Mouse (Mus musculus) frontal cortex, postnatal 25 days (tissue): Measurements from ENCODE around the gene Bst1.

Source experiments
- DNase-seq, 2 experiments: peaks; one replicate each; pipeline ENCODE4 v3.0.0; 2022; ENCODE audit warnings: low spot score in 2 of 2

Bst1 gene

DNA sequence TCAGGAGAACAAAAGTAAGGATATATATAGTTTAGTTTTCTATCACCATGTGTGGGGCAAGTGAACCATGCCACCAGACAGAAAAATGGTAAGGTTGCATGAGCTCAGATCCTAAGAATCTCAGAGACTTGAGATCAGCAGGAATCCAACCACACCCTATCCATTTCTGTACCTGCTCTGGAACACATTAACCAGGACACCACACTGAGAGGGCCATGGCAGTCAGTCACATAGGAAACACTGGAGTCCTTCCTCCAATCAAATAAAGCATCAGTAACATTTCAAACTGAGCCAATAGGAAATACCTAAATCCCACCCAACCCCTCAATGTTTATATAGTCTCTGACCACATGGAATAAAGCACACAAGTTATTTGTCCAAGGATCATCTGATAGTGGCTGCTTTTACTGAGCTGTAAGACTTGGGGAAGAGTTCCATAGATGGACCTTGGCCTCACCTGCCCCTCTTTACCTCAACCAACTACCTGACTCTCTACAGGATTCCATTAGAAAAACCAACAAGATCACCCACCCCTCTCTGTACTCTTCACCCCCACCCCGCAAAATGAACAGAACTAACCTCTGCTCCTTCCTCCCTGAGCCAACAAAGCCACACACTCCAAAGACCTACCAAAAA is 8.1 kb upstream of the Bst1 start:
- no peak for DNase-seq

GRCm38 (mm10) chr5:43814536-43814935 is 4.1 kb upstream of the Bst1 start:
- no peak for DNase-seq

GRCm38 (mm10) chr5:43815769-43816168 is 2.9 kb upstream of the Bst1 start:
- DNase-seq: no peak

DNA sequence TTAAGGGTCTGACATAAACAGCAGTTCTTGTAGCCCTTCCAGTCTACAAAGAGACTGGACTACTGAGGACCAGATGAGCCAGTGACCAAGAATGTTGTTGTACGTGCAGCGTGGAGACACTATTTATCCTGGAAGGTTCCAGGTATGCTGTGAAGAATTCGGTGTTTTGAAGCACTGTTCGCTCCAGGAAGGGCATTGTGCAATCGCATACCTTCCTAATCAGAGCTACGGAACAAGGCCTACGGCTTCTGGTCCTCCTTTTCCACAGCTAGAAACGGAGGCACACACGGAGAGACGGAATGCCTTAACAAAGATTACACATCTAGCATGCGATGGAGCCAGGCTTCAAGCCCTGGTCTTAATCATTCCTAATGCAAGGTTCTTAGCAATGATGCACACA is 2.1 kb downstream of the Bst1 start:
- no peak for DNase-seq

DNA sequence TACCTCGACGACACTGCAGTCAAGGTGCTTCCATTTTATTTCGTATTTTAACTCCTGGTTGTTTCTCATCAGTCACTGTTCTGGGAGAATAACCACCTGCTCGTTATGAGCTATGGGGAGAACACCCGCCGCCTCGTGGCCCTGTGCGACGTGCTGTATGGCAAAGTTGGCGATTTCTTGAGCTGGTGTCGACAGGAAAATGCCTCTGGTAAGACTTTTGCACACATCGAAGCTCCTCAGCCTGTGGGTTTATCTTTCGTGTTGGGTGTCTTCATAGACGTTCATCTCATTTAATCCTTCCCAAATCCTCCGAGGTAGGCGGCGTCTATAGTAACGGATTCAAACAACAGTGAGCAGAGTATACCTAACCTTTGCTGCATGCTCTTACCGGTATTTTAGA is 2.9 kb downstream of the Bst1 start, which contains the start of gene Fbxl5:
Gene Fbxl5 (minus strand): TSS at position 101 of the 400 bp plus-strand sequence.
- DNase-seq: no peak

- DNase-seq: no peak
Measured at GRCm38 (mm10) chr5:43822199-43822598, 3.5 kb downstream of the Bst1 start.

GRCm38 (mm10) chr5:43822824-43823223 is 4.1 kb downstream of the Bst1 start:
- DNase-seq: no peak

GRCm38 (mm10) chr5:43824580-43824979 is 5.9 kb downstream of the Bst1 start:
- no peak for DNase-seq

DNA sequence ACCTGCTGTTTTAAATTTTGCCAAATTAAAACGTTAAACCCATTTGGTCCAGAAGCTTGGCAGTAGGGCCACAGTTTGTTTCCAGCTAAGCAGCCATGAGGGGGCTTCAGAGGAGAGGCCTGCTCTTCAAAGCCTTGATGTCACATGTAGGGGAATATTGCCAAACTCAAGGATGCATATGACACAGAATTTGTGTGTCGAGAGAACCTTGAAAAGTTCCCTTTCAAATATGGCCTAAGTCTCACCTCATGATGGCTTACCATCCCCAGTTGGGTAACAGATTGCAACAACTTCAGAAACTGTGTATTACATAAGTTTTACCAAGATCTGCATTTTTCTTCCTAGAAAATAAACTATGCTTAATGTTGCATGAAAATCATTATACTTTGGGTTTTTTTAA is 8.2 kb downstream of the Bst1 start:
- no peak for DNase-seq

GRCm38 (mm10) chr5:43827366-43827765 is 8.7 kb downstream of the Bst1 start:
- no peak for DNase-seq

GRCm38 (mm10) chr5:43836590-43836989 is 17.9 kb downstream of the Bst1 start:
- no peak for DNase-seq

- DNase-seq: peak in 1 of 2 experiments; percentile 19
Measured at GRCm38 (mm10) chr5:43837372-43837771, 18.7 kb downstream of the Bst1 start.

DNA sequence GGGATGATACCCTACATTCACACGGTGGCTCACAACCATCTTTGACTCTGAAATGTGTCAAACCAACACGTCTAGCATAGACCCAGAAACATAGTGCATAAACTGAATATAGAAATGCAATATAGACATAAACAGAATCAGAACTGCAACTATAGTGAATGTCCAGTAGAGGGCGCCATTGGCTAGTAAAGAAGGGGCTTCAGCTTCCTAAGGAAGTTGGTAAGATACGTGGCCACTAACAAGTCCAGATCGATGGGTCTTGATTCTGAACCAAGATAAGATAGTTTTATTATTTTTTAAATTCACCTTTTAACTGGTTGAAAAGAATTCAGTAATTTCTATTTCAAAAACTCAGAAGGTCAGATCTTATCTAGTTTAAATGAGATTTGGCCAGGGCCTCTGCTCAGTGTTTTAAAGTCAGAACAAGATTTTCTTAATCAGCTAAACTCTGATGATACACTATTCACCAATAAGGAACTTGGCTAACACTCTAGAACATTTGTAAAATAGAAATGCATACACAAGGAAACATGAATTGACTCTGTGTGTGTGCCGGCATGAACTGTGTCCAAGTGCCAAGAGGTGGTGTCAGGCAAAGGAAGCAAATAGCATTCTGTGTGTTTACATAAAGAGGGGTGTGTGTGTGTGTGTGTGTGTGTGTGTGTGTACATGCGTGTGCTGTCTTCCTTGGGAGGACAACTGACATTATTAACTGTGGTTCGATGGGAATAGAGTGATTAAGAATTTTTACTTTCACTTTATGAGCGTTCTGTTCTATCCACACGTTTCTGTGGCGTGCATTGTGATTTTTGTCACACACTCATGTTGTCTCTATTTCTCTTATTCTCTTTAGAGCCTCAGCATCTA is 22.7 kb downstream of the Bst1 start:
- DNase-seq: no peak

DNA sequence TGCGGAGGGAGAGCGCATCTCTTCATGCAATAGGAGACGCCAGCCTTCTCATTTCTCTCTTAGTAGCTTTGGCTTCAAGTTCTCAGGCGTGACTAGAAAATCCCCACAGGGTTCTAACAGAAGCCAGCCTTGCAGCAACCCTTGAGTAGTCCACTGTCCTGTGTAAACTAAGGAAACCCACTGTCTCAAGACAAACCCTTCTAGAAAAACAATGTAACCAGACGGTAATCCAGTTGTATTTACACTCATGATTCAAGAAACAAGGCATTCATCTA is 23.3 kb downstream of the Bst1 start:
- no peak for DNase-seq

GRCm38 (mm10) chr5:43842576-43843155 is 24.0 kb downstream of the Bst1 start:
- DNase-seq: no peak

GRCm38 (mm10) chr5:43845083-43845482 is 26.4 kb downstream of the Bst1 start:
- no peak for DNase-seq

DNA sequence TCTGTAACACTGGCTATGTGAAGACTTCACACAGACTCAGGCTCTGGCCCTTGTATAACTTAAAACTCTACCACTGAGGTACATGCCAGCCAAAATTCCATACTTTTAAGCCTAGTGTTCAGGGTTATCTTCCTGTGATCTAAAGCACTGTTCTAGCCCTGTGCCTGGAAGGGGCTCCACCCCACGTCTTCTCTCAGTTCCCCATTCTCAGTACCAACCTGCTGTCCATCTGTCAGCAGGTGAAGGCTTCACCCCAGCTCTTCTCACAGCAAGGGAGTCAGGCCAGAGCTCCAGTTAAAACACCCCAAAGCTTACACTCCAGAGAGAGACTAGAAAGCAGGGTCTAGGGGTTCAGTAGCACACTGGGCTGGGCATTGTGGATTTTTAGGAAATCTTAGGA is 27.0 kb downstream of the Bst1 start:
- DNase-seq: no peak

GRCm38 (mm10) chr5:43846227-43846626 is 27.5 kb downstream of the Bst1 start:
- no peak for DNase-seq

DNA sequence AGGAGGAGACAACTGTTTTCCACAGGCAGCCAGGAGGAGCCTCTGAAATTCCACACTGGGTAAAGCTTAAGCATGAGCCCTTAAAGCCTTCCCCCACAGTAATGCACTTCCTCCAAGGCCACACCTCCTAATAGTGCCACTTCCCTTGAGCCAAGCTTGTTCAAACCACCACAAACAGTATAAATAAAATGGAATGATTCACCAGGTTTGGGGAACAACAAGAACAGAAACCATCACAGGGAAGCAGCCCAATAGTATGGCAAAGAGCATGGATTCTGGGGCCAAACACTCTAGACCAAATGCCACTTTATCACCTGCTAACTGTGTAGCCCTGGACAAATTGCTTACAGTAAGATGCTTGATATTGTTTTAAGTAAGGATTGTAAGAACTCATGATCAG is 28.9 kb downstream of the Bst1 start:
- no peak for DNase-seq

- no peak for DNase-seq
Measured at GRCm38 (mm10) chr5:43848275-43848674, 29.6 kb downstream of the Bst1 start.

GRCm38 (mm10) chr5:43853096-43853867 is 34.6 kb downstream of the Bst1 start:
- DNase-seq: no peak

DNA sequence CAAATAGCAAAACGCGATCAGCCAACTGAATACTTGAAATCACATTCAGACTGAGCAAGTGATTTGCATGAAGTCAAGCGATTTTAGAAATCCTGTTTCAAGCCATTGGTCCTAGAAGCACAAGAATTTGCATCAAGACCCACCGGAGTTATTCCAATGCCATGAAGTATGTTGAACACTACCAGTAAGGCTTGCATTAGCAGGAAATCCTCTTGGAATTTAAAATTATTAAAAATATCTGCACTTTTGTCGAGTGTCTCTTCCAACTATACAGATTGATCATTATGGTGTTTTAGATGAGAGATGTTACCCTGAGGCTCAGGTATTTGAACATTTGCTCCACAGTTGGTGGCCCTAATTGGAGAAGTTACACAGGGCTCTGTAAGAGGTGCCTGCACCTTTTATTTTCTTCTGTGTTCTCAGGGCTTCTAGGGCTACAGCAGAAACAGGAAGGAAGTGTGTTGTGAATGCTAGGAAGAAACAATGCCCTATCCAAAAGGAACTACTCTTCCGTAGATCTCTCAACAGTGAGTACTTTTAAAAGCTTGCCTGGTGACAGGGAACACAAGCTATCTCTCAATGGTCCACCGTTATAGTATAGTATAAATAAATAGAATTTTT is 35.3 kb downstream of the Bst1 start:
- DNase-seq: no peak
